Mouse (Mus musculus): Measurements from ENCODE around the gene Clic4. TPM values are rescaled to one million over a fixed set of nuclear protein-coding genes. Genes with fewer than 3 reads are reported as not detected.

Clic4 gene
- polyA plus RNA-seq, 1 experiment from 2014 or later: 111 TPM

- Histone ChIP-seq H3K36me3 (0 out of 2 replicates have a peak, but pooled peaks cover 10% of the 10 kb centered on the region), H3K27ac (replicated peaks) (no peak overlapping the region; the same call in 1 of the 2 replicates), H3K4me1 (peaks cover 2% of the 10 kb centered on the region; the same call in 1 of the 2 replicates), H3K9ac (no peak overlapping the region), H3K4me3 (replicated peaks) (no peak overlapping the region), H3K4me2 (replicated peaks) (no peak overlapping the region), H3K9me3 (replicated peaks) (no peaks in the 10 kb centered on the region), H3K27me3 (no peaks in the 10 kb centered on the region)
- WGBS: 77% methylated on average over 5 of the region's 5 CpGs
- no peak for ATAC-seq (ENCODE audit: insufficient number of reproducible peaks, low FRiP score, low TSS enrichment, low read depth)
These were observed 42.0 kb downstream of the Clic4 start for GRCm38 (mm10) chr4:135230661-135231060.

GRCm38 (mm10) chr4:135229871-135230270 lies 42.7 kb downstream of the Clic4 start:
- 0 out of 2 replicates have a peak, but pooled peaks cover 11% of the 10 kb centered on the region for H3K36me3 ChIP-seq
- no peaks in the 10 kb centered on the region for H3K9me3 ChIP-seq (replicated peaks)
- H3K4me2 ChIP-seq (replicated peaks): no peak overlapping the region
- H3K27me3 ChIP-seq: no peaks in the 10 kb centered on the region
- H3K9ac ChIP-seq: no peak overlapping the region
- 61% methylated on average over 4 of the region's 4 CpGs for WGBS
- H3K27ac ChIP-seq (replicated peaks): no peak overlapping the region
- no peak overlapping the region for H3K4me3 ChIP-seq (replicated peaks)
- ATAC-seq (ENCODE audit: insufficient number of reproducible peaks, low FRiP score, low TSS enrichment, low read depth): no peak
- H3K4me1 ChIP-seq: no peaks in the 10 kb centered on the region

GRCm38 (mm10) chr4:135228136-135228535 lies 44.5 kb downstream of the Clic4 start:
- Histone ChIP-seq H3K36me3 (peaks cover 22% of the 10 kb centered on the region), H3K4me3 (replicated peaks) (no peak overlapping the region), H3K9ac (no peak overlapping the region), H3K27ac (replicated peaks) (no peak overlapping the region), H3K27me3 (no peaks in the 10 kb centered on the region), H3K4me1 (no peaks in the 10 kb centered on the region), H3K4me2 (replicated peaks) (no peak overlapping the region), H3K9me3 (replicated peaks) (no peaks in the 10 kb centered on the region)
- ATAC-seq (ENCODE audit: insufficient number of reproducible peaks, low FRiP score, low TSS enrichment, low read depth): no peak
- 77% methylated on average over 3 of the region's 3 CpGs for WGBS

- Histone ChIP-seq H3K4me3 (replicated peaks) (no peak overlapping the region), H3K4me1 (no peaks in the 10 kb centered on the region), H3K9ac (no peak overlapping the region), H3K9me3 (replicated peaks) (no peaks in the 10 kb centered on the region), H3K4me2 (replicated peaks) (no peak overlapping the region), H3K27me3 (no peaks in the 10 kb centered on the region), H3K36me3 (peaks cover 31% of the 10 kb centered on the region), H3K27ac (replicated peaks) (no peak overlapping the region)
- WGBS: 91% methylated on average over 12 of the region's 12 CpGs
- ATAC-seq (ENCODE audit: insufficient number of reproducible peaks, low FRiP score, low TSS enrichment, low read depth): no peak
These were observed 46.5 kb downstream of the Clic4 start for GRCm38 (mm10) chr4:135226008-135226667.

GRCm38 (mm10) chr4:135223808-135224207 lies 48.8 kb downstream of the Clic4 start:
- H3K4me3 ChIP-seq (replicated peaks): no peak overlapping the region
- H3K36me3 ChIP-seq: peaks cover 28% of the 10 kb centered on the region
- H3K4me2 ChIP-seq (replicated peaks): no peak overlapping the region
- H3K27me3 ChIP-seq: no peaks in the 10 kb centered on the region
- no peaks in the 10 kb centered on the region for H3K4me1 ChIP-seq
- H3K27ac ChIP-seq (replicated peaks): no peak overlapping the region
- no peak overlapping the region for H3K9ac ChIP-seq
- no peak for ATAC-seq (ENCODE audit: insufficient number of reproducible peaks, low FRiP score, low TSS enrichment, low read depth)
- 85% methylated on average over 9 of the region's 9 CpGs for WGBS
- H3K9me3 ChIP-seq (replicated peaks): no peaks in the 10 kb centered on the region

- peaks cover 46% of the 10 kb centered on the region for H3K36me3 ChIP-seq
- H3K9me3 ChIP-seq (replicated peaks): no peaks in the 10 kb centered on the region
- H3K9ac ChIP-seq: no peak overlapping the region
- H3K4me3 ChIP-seq (replicated peaks): no peak overlapping the region
- H3K4me1 ChIP-seq: no peaks in the 10 kb centered on the region
- H3K27me3 ChIP-seq: no peaks in the 10 kb centered on the region
- H3K4me2 ChIP-seq (replicated peaks): no peak overlapping the region
- ATAC-seq (ENCODE audit: insufficient number of reproducible peaks, low FRiP score, low TSS enrichment, low read depth): no peak
- 72% methylated on average over 12 of the region's 12 CpGs for WGBS
- no peak overlapping the region for H3K27ac ChIP-seq (replicated peaks)
These were observed 50.8 kb downstream of the Clic4 start for GRCm38 (mm10) chr4:135221632-135222407.

GRCm38 (mm10) chr4:135220641-135221040 lies 52.0 kb downstream of the Clic4 start:
- H3K4me2 ChIP-seq (replicated peaks): no peak overlapping the region
- no peak for ATAC-seq (ENCODE audit: insufficient number of reproducible peaks, low FRiP score, low TSS enrichment, low read depth)
- H3K27me3 ChIP-seq: no peaks in the 10 kb centered on the region
- H3K27ac ChIP-seq (replicated peaks): no peak overlapping the region
- H3K9me3 ChIP-seq (replicated peaks): no peaks in the 10 kb centered on the region
- no peak overlapping the region for H3K9ac ChIP-seq
- H3K4me1 ChIP-seq: no peaks in the 10 kb centered on the region
- H3K36me3 ChIP-seq: peaks cover 49% of the 10 kb centered on the region
- H3K4me3 ChIP-seq (replicated peaks): no peak overlapping the region
- WGBS: 71% methylated on average over 3 of the region's 3 CpGs

GRCm38 (mm10) chr4:135219652-135220051 lies 53.0 kb downstream of the Clic4 start:
- Histone ChIP-seq H3K27ac (replicated peaks) (no peak overlapping the region), H3K4me2 (replicated peaks) (no peak overlapping the region), H3K36me3 (peaks cover 50% of the 10 kb centered on the region), H3K4me3 (replicated peaks) (no peak overlapping the region), H3K4me1 (no peaks in the 10 kb centered on the region), H3K27me3 (no peaks in the 10 kb centered on the region), H3K9me3 (replicated peaks) (no peaks in the 10 kb centered on the region), H3K9ac (no peak overlapping the region)
- ATAC-seq (ENCODE audit: insufficient number of reproducible peaks, low FRiP score, low TSS enrichment, low read depth): no peak
- 48% methylated on average over 4 of the region's 4 CpGs for WGBS

GRCm38 (mm10) chr4:135209846-135210245 lies 62.8 kb downstream of the Clic4 start:
- Histone ChIP-seq H3K9me3 (replicated peaks) (0 out of 2 replicates have a peak, but pooled peaks cover 5% of the 10 kb centered on the region), H3K4me1 (peaks cover 9% of the 10 kb centered on the region), H3K27me3 (peaks cover 20% of the 10 kb centered on the region), H3K27ac (replicated peaks) (no peak overlapping the region), H3K4me3 (replicated peaks) (no peak overlapping the region), H3K4me2 (replicated peaks) (no peak overlapping the region), H3K36me3 (peaks cover 15% of the 10 kb centered on the region), H3K9ac (no peak overlapping the region)
- 66% methylated on average over 2 of the region's 2 CpGs for WGBS
- no peak for ATAC-seq (ENCODE audit: insufficient number of reproducible peaks, low FRiP score, low TSS enrichment, low read depth)

GRCm38 (mm10) chr4:135205711-135206600 lies 66.7 kb downstream of the Clic4 start:
- Histone ChIP-seq H3K4me3 (replicated peaks) (peak overlapping the region; percentile 39), H3K9ac (0 out of 2 replicates have a peak overlapping the region, but pooled peaks have one; percentile 16), H3K9me3 (replicated peaks) (0 out of 2 replicates have a peak, but pooled peaks cover 5% of the 10 kb centered on the region), H3K27ac (replicated peaks) (no peak overlapping the region), H3K4me1 (peaks cover 23% of the 10 kb centered on the region), H3K4me2 (replicated peaks) (peak overlapping the region; percentile 80), H3K27me3 (peaks cover 35% of the 10 kb centered on the region), H3K36me3 (peaks cover 4% of the 10 kb centered on the region; the same call in 1 of the 2 replicates)
- peak; percentile 69; the same call in 1 of the 2 replicates for ATAC-seq (ENCODE audit: insufficient number of reproducible peaks, low FRiP score, low TSS enrichment, low read depth)
- WGBS: 3% methylated on average over 47 of the region's 47 CpGs

GRCm38 (mm10) chr4:135205254-135205653 lies 67.4 kb downstream of the Clic4 start:
- Histone ChIP-seq H3K9ac (no peak overlapping the region), H3K27ac (replicated peaks) (no peak overlapping the region), H3K4me3 (replicated peaks) (no peak overlapping the region), H3K4me1 (peaks cover 23% of the 10 kb centered on the region), H3K27me3 (peaks cover 35% of the 10 kb centered on the region), H3K9me3 (replicated peaks) (0 out of 2 replicates have a peak, but pooled peaks cover 1% of the 10 kb centered on the region), H3K4me2 (replicated peaks) (no peak overlapping the region), H3K36me3 (no peaks in the 10 kb centered on the region)
- WGBS: 22% methylated on average over 5 of the region's 5 CpGs
- ATAC-seq (ENCODE audit: insufficient number of reproducible peaks, low FRiP score, low TSS enrichment, low read depth): no peak

Data from embryonic facial prominence, embryonic 15.5 days (tissue).